Mouse (Mus musculus) right cerebral cortex, postnatal 25 days (tissue): ENCODE measurements at regions not wholly inside any gene's neighbourhood (a gene's known extent, or its start where the extent isn't known, plus 50 kb on each side); places are given as distances from the start of the nearest gene placed in this dataset.

Experiments used
- DNase-seq: peaks from one replicate; pipeline ENCODE4 v3.0.0; 2022

GRCm38 (mm10) chr4:125941266-125941665 lies 83.1 kb upstream of the Csf3r start:
- no peak for DNase-seq

GRCm38 (mm10) chr4:125941916-125942315 lies 82.4 kb upstream of the Csf3r start:
- peak; percentile 44 for DNase-seq

- DNase-seq = no peak
Observed at GRCm38 (mm10) chr4:125945062-125945461, 79.3 kb upstream of the Csf3r start.

GRCm38 (mm10) chr4:125959426-125959825 lies 64.9 kb upstream of the Csf3r start:
- no peak for DNase-seq

- no peak for DNase-seq
Observed at GRCm38 (mm10) chr4:125960704-125961279, 63.6 kb upstream of the Csf3r start.

GRCm38 (mm10) chr4:125962677-125963076 lies 61.7 kb upstream of the Csf3r start:
- DNase-seq = peak; percentile 71
